Mouse (Mus musculus) lung, adult 18-20 months (tissue): ENCODE data around the gene Myo3b.

Source experiments
- DNase-seq, 2 experiments: peaks; one replicate each; pipeline ENCODE4 v3.0.0; 2022; ENCODE audit warnings: mixed read lengths in 2 of 2

The Myo3b gene

DNA sequence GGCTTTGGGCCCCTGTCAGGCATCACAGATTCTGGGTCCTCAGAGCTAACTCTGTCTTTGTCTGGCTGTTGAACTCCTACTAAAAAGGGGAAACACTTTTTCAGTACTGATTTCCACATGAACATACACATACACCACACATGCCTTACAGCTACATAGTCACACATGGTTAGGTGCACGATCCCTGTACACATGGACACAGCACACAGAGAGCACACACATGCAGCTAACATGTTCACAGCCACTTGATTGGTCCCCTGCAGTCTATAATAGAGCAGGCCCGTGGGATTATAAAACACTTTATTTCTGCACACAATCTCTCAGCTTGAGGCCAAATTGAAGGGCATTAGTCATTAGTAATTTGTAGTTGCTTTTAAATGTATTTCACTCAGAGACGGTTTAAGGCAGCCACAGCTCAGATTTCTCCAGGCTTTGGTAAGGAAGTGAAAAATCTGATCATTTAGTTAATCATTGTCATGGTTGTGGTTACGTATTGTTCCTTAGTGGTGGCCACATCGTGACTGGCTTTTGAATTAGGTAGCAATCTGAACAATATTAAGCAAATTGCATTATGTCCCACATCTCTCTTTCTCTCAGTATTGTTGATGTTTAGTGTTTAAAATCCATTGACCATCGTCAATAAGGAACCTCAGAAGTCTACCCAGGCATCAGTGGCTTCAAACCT lies 27.6 kb downstream of the Myo3b start:
- no peak for DNase-seq

DNA sequence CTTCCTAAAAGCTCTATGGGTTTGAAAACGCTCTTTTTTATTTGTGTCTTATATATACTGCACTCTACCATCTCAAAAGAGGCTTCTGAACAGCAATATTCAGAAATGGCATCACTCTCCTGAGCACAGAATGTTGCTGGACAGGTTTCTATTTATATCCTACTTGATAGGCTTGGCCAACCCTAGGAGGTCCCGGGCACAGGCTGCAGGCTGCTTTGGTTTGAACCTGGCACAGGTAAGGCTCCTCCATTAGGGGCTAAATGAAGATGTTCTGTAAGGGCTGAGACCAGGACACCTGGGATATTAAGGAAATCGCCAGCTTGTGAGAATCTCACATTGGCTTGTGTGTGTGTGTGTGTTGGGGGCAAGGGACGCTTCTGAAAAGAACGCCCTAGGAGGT lies 30.9 kb downstream of the Myo3b start:
- peak; percentile 9 to 45 for DNase-seq

DNA sequence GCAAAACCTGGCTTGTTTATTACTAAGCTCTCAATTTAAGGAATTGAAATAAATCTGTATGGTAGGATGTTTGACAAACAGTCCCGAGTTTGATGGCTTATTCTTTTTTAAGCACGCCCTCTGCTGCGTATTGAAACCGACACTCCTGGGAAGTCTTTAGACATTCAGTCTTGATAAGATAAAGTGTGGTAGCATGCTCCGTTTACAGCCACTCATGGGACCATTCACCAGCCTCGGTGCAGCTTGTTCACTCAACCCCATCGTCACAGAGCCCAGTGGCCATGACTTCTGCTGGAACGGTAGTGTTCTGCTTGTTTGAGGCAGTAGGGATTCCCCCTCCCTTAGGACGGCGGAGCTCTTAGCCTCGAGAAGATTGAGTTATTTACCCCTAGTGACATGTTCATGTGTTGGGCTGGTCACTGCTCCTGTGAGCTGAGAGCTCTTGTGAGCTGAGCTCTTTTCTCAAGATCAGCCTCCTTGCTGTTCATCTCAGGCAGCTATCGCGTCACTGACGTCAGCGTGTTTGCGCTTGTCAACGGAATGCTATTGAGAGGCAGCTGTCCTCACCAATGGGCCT lies 44.6 kb downstream of the Myo3b start:
- DNase-seq, result peak in 1 of 2 experiments; percentile 38

DNA sequence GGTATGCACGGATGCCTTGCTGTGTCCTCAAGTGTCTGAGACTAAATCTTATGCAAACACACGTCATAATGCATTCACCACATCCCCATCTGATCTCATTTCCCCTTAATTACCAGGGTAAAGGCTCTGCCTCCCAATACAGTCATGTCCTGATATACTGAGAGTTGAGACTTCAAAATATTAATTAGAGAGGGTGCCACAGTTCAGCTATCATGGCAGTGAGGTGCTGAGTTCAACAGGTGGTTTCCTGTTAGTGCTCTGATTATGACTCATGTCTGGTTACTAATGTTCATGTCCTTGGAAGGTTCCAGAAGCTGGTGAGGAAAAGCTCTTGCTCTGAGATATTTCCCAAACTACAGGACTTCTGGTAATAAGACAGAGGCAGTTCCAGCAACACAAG lies 52.3 kb downstream of the Myo3b start:
- peak in 1 of 2 experiments; percentile 28 for DNase-seq

DNA sequence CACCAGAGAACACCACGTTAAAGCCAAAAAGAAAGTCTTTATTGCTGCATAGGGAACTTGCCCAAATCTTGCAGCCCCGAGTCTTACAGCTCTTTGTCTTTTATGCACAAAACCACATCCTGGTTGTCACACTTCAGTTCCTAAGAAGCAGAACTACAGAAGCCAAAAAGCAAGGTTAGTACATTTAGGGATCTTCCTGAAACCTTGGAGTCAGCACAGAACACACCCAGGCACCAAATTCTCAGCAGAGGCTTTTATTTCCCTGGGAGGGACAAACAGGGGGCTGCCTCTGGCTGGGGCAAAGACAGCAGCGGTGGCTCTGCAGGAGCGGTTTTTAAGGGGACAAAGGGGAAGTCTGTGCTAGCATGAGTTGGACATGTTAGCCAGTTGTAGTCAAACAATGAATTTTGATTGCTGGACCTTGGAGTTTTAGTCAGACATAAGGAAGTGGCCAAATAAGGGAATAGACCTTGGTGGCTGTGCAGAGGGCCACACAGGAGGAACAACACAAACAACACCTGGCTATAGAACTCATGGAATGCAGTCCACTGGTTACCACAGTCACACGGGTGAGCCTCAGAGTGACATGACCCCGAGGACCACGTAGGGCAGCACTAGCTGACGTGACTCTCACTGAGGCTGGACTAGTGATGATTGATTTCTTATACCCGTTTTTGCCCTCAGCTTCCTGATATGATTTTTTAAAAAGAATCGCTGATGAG lies 53.0 kb downstream of the Myo3b start:
- peak in 1 of 2 experiments; percentile 6 for DNase-seq

DNA sequence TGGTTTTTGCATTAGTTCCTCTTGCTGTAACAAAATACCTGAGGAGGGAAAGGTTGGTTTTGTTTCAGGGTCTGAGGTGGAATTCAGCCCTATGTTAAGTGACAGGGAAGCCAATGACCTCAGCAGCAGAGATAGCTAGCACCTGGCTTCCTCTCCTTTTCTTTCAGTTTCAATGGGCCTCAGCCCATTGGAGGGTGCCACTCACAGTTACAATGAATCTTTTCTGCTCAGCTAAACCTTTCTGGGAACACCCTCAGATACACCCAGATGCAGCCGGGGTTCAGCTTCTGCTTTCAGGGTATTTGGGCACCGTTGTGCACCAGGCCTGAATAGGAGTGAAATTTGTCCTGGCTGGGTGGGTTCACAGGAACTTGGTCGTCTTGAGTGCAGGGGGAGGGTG lies 53.7 kb downstream of the Myo3b start:
- peak; percentile 9 to 24 for DNase-seq

DNA sequence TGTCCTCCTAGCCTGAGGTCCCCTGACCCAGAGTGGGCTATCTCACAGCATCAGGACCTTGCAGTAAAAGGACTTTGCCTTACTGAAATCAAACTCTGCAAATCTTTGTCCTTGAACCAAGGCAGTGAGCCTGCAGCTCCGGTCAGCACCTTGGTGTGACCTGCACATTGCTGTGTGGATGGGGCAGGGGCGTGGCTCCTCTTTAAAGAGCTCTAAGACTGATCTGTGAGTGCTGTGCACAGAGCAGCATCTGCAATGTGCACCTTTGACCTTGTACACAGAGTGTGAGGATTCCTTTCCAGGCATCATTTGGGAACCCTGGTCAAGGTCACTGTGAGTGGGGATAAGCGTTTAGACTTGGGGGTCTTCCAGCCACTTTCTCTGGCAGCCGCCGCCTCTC lies 55.5 kb downstream of the Myo3b start:
- DNase-seq, result no peak

DNA sequence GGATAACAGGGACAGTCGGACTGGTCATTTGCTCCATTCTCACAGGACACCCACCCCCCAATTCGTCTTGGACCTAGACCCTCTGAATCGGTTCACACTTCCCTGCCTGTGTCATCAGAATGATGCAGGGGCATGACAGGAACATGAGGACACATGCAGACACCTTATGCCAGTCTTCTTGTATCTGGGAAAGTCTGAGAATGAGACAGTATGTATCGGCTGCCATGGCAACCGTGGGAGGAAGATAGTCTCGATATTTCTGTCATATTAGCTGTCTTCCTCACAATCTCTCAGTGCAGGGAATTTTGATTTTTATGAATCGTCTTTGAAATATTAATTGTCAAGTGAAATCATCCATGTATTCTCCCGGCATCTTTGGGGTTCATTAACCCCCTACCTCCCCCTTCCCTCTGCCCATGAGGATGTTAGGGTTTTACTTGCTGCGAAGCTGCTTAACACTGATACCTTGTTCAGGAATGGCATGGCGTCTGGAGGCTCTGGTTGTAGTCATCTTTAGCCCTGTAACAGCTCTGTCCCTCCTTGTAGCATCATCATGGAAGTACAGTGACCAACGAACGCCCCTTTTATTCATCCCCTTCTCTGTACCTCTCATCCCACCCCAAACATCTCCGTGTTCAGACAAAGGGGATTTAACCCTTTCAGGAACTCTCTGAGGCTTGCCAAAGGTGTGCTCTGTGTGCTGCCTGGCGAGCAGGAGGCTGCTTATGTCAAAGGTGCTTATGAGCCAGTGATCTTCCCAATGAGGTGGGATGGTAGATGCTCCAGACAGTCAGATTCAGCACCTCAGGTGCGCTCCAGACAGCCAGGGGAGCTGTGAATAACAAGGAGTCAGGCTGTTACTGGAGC lies 58.5 kb downstream of the Myo3b start:
- DNase-seq, result no peak

DNA sequence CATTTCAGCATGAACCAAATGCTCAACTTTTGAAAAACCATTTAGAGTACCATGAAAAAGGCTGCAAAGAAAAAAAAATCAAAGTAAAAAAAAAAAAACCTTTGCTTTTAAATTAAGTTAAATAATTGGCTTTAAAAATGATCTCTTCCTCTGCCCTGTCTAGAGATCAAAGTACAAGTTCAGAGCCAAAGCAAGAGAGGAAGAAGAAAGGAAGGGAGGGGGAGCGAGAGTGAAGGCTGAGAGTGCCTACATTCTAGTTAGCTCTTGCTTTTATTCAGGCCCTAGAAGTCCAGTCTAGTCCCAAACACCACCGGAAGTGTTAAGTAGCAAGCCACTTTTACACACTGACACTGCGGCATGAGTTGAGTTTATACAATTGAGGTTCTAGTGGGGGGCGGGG lies 60.5 kb downstream of the Myo3b start:
- DNase-seq, result no peak

DNA sequence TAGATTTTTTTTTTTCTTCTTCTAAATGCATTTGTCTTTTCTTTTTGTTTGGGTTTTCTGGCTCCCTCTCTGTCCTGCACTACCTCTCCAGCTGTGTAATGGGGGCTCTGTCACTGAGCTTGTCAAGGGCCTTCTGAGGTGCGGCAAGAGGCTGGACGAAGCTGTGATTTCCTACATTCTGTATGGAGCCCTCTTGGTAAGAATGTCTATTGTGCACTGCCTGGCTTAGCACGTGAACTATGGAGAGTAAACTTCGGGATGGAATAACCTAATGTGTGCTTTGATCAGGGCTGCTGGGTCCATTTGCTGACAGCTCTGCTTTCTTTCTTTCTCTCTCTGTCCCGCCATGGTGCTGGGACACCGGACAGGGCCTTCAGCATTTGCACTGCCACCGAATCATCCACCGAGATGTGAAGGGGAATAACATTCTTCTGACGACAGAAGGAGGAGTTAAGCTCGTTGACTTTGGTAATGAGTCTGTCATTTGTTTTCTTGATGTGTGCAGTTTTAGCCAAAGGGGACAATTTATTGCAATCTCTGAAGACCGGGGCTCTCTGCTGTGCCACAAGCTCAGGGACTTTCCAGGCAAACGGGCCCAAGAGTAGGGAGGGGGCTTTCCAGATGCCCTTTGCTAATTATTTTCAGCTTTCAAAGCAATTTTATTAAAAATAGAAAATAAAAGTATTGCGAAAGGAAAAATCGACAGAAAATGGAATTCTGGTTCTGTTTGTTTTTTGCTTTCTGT lies 66.5 kb downstream of the Myo3b start:
- no peak for DNase-seq

DNA sequence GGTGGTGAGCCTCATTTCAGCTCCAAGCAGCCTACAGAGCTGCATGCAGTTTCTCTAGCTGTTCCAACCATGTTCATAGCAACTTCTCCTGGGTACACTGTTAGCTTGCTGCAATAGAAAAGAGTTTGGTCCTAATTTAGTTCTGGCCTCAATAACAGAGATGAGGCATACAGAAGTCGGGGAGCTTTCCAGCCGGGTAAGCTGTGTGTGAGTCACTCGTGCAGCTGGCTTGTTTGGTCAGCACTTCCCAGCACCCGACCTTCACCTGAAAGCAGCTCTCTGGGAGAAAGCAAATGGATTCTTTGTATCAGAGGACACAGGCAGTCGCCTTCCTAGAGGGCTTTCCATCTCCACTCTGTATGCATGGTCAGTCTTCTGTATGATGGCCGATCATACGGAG lies 70.1 kb downstream of the Myo3b start:
- DNase-seq, result no peak

DNA sequence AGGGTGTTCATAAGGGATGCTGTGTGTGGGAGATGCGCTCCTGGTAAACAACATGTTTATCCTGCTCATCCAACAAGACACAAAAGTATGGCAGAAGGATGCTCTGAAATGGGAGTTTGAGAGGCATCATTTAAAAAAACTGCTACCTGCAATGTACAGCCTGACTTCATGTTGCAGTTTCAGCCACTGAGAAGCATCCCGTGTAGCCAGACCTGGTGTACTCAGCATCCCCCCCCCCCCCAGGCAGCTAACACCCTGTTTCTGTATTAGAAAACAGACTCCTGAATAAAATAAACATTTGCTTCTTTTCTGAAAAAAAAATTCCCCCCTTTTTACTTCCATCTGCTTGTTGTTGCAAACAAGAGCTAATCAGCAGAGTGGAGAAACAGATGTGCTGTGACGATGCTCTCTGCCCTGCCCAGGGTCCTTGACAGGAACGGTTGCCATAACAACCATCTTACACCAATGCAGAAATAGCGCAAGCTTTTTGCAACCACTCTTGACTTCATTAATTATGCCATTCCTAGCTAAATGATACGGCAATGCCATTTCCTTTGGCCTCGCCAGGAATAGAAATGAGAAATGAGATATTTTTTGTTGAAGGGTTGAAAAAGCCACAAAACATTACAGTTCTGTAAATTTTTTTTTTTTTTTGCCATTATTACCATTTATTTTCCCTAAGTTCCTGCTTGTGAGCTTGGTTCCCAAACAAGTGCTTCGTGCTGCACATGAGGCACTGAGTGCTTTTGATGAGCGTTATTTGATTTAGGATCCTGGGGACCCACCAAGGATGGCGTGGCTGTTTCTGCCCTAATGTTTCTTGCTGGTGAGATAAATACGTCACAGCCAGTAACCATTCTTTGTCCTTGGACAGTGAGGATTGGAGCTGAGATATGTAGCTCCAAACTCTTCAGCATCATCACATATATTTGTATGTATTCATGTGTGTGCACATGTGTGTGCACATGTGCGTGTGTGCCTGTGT lies 75.2 kb downstream of the Myo3b start:
- DNase-seq, result no peak

DNA sequence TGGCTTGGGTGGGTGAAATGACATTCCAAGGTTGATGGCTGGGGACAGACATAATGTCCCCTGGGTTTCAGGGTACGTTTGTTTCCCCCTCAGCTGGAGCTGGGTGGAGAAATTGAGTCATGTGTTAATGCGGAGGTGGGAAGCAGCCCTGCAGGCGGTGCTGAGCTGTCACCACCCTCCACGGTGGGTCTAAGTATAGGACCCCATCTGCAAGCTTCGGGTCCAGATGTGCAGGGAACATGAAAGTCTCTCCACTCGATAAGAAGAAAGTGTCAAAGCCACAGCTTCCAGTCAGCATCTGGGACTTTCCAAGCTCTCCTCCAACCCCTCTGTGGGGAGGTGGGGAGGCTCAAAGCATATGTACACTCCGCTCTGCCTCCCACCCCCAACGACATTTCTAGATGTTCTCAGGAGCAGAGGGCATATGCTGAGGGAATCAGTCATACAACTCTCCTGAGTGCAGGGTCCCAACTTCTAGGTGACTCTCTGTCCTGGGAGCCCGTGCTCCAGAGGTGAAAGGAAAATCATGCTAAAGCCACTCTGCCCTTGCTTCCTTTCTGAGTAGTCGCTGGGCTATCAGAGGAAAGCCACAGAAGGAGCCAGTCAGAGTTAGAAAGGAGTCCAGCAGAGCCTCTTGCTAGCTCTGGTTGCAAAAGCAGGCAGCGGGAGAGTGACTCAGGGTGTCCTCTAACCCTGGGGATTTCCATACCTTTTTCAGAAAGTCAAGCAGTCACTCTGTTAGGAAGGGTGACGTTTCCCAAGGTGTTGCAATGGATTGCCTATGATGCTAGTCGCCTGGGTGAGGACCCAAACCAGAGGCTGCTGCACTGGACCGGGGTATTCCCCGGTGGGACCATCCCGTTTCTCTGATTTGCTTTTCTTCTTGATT lies 79.7 kb downstream of the Myo3b start:
- no peak for DNase-seq

DNA sequence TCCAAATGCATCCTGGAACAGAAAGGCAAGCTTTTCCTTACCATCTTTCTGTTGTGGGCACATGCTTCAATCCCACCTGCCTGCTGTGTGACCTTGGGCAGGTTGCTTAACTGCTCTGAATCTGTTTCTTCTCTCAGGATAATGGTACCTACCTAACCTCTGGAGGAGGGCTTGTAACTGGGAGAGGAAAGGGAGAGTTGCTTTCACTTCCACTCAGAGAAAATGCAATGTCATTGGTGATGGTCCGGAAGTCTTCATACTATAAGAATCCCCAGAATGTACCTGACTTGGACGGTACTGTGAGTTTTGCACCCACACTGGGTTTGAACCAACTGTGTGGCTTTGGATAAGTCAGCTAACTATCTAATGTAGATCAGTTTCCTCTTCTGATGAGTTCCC lies 80.3 kb downstream of the Myo3b start:
- no peak for DNase-seq

DNA sequence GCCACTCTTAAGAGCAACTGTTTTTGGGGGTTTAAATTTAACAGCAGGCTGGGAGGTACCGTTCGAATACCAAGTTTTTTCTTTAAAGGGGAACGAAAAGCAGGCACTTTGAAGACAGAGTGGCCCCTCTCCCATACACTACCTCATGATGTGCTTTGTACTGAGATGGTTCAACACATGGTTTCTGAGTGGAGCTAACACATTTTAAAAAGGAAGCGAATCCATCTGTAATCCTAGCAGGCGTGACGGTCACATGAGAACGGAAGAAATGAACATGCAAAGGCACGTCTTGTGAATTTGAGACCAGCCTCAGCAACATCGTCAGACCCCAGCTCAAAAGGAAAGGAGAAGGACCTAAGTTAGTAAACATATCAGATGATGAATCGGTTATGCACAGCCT lies 87.4 kb downstream of the Myo3b start:
- DNase-seq, result no peak

DNA sequence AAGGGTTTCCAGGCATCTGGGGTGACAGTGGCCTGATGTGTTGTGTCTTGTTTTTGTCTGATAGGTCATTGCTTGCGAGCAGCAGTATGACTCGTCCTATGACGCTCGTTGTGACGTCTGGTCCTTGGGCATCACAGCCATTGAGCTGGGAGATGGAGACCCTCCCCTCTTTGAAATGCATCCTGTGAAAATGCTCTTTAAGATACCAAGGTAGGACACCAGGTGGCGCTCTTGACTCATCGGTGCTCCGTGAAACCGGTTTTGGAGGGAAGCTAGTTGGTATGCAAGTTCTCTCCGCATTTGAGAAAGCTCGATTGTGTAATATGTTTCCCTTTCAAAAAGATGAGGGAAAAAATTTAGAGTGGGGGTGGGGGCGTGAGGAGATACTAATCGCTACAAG lies 87.9 kb downstream of the Myo3b start:
- peak; percentile 56 to 72 for DNase-seq

DNA sequence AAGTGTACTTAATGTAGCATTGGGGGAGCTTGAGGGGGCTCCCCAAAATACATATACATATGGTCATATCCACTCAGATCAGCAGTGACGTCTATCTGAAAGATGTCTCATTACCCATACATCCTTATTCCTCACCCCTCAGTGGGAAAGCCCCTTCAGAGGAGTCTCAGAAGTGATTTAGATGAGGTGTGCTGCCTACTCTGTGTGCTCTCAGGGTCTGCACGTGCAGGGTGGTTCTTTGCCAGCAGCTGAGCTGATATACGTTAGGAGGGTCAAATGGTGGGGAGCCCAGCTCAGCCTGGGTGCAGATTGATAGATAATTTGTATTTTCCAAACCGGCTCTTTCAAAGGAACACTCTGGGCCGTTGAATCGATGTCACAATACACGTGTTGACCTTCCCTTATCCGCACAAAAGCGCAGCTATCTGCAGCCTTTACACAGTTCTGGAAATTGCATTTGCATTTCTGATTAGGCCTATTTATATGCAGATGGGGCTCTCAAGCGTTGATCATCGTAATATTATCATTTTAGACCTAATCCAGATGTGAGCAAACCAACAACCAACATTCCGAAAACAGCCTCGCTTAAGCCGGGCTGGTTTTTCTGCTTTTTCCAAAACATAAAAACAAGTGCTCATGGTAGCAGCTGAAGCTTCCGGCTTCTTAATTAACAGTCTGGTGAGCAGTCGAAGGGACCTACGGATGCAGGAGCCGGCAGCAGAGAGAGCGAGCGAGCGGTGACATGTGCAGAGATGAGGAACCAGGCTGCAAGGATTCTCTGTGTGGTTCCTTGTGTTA lies 88.6 kb downstream of the Myo3b start:
- no peak for DNase-seq

DNA sequence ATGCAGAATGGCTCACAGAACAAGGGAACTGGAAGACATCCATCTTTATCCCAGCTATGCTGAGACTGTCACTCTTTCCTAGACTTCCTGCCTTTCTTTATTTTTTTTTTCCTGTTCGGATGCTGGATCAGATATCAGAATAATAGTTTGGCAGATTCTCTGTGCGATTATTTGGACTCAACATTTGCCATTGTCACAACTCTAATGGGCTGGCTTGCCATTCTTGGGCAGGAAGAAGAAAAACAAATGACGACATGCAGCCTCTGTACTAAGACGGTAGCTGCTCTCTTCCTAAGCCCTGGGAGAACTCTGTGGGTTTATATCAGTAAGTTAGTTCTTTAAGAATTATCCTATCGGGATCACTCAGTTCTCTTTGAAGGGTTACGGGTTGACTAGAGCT lies 89.7 kb downstream of the Myo3b start:
- no peak for DNase-seq

DNA sequence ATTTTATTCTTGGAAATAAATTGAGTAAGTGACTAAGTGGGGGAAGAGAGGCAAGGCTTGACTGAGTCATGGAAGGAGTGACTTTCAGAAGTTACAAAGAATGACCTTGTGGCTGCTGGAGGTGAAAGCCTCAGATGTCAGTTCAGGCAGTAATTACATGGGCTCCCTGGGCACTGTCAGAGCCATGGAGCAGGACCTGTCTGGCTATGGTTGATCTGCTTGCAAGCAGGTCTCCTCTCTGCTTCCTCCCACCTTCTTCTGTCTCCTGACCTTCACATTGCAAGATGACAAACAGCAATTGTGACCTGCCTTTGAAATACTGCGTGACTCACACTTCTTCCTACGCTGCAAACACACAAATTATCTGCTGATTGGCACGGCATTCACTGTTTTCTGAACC lies 90.6 kb downstream of the Myo3b start:
- no peak for DNase-seq
